Mouse (Mus musculus) A20 (cell line): ENCODE results near the gene Sp2.

ENCODE experiments used
- DNase-seq: peaks from one replicate; pipeline ENCODE4 v3.0.0-alpha.2; 2011; ENCODE audit warnings: low read depth, low spot score

Gene Sp2

GRCm38 (mm10) chr11:96940578-96941465, 41.9 kb downstream of the Sp2 start:
- DNase-seq, result no peak

- DNase-seq, result no peak
Observed at GRCm38 (mm10) chr11:96938426-96938800, 44.3 kb downstream of the Sp2 start.

GRCm38 (mm10) chr11:96937549-96938425, 45.0 kb downstream of the Sp2 start:
- peak; percentile 32 for DNase-seq

GRCm38 (mm10) chr11:96935872-96936650, 46.7 kb downstream of the Sp2 start:
- no peak for DNase-seq

GRCm38 (mm10) chr11:96934921-96935356, 47.8 kb downstream of the Sp2 start:
- no peak for DNase-seq

- no peak for DNase-seq
Observed at GRCm38 (mm10) chr11:96933562-96934276, 49.0 kb downstream of the Sp2 start.

GRCm38 (mm10) chr11:96931327-96932062, 51.3 kb downstream of the Sp2 start:
- no peak for DNase-seq

GRCm38 (mm10) chr11:96929766-96930331, 52.9 kb downstream of the Sp2 start:
- DNase-seq, result no peak

- DNase-seq, result no peak
Observed at GRCm38 (mm10) chr11:96929096-96929765, 53.5 kb downstream of the Sp2 start.

GRCm38 (mm10) chr11:96928691-96929090, 54.1 kb downstream of the Sp2 start:
- DNase-seq, result no peak

- no peak for DNase-seq
Observed at GRCm38 (mm10) chr11:96928088-96928487, 54.7 kb downstream of the Sp2 start, which contains the start of gene Prr15l. Gene Prr15l (plus strand): TSS chr11:96928104.

- no peak for DNase-seq
Observed at GRCm38 (mm10) chr11:96926587-96926986, 56.2 kb downstream of the Sp2 start.

GRCm38 (mm10) chr11:96925469-96926148, 57.1 kb downstream of the Sp2 start:
- no peak for DNase-seq

- no peak for DNase-seq
Observed at GRCm38 (mm10) chr11:96924861-96925260, 57.9 kb downstream of the Sp2 start.

GRCm38 (mm10) chr11:96919003-96919402, 63.8 kb downstream of the Sp2 start:
- DNase-seq, result no peak

GRCm38 (mm10) chr11:96917415-96917814, 65.3 kb downstream of the Sp2 start:
- DNase-seq, result no peak

GRCm38 (mm10) chr11:96916885-96917396, 65.8 kb downstream of the Sp2 start:
- peak; percentile 31 for DNase-seq
